Mouse (Mus musculus): ENCODE data around the gene Hmgn2. TPM values are rescaled to one million over a fixed set of nuclear protein-coding genes. Genes with fewer than 3 reads are reported as not detected.
"Not testable (repeated sequence)": the region's sequence is repeated elsewhere in the genome, so short reads cannot be mapped to it uniquely, and the experiment has no call there.

Gene Hmgn2
- polyA plus RNA-seq, 1 experiment: 96.2 TPM

GRCm38 (mm10) chr4:134001710-134002109 lies 33.3 kb upstream of the Hmgn2 start:
- no peak for DNase-seq
- H3K27ac ChIP-seq (ENCODE audit: control insufficient read depth, insufficient read depth, low read length): no peak overlapping the region
- no peak for TF ChIP-seq CTCF (IDR thresholded peaks at IDR 0.05; ENCODE audit: borderline replicate concordance, control insufficient read depth, extremely low read depth, insufficient read depth, low read length, poor library complexity)
- no peak for TF ChIP-seq POLR2A (IDR thresholded peaks at IDR 0.05; ENCODE audit: control insufficient read depth, extremely low read depth, insufficient read depth, low read length, poor library complexity)
- H3K36me3 ChIP-seq (ENCODE audit: control insufficient read depth, insufficient read depth, low read length): no peaks in the 10 kb centered on the region
- 83% methylated on average over 10 of the region's 10 CpGs for WGBS
- no peaks in the 10 kb centered on the region for H3K4me1 ChIP-seq (replicated peaks; ENCODE audit: control insufficient read depth, insufficient read depth, low read length)
- no peaks in the 10 kb centered on the region for H3K27me3 ChIP-seq (ENCODE audit: control insufficient read depth, insufficient read depth, low read length)
- no peak overlapping the region for H3K4me3 ChIP-seq (ENCODE audit: control insufficient read depth, insufficient read depth, low read length)

GRCm38 (mm10) chr4:134000466-134001438 lies 32.3 kb upstream of the Hmgn2 start, which contains the start of gene Dhdds:
Dhdds (minus strand) TSS chr4:134000918.
- H3K36me3 ChIP-seq (ENCODE audit: control insufficient read depth, insufficient read depth, low read length): peaks cover 8% of the 10 kb centered on the region; the same call in 1 of the 2 replicates
- 2% methylated on average over 49 of the region's 49 CpGs for WGBS
- DNase-seq: peak; percentile 92
- H3K27ac ChIP-seq (ENCODE audit: control insufficient read depth, insufficient read depth, low read length): no peak within 1 kb of the TSS
- H3K27me3 ChIP-seq (ENCODE audit: control insufficient read depth, insufficient read depth, low read length): no peaks in the 10 kb centered on the region
- no peaks in the 10 kb centered on the region for H3K4me1 ChIP-seq (replicated peaks; ENCODE audit: control insufficient read depth, insufficient read depth, low read length)
- peak within 1 kb of the TSS; percentile 79 for H3K4me3 ChIP-seq (ENCODE audit: control insufficient read depth, insufficient read depth, low read length)
- TF ChIP-seq POLR2A (IDR thresholded peaks at IDR 0.05; ENCODE audit: control insufficient read depth, extremely low read depth, insufficient read depth, low read length, poor library complexity) (peak; percentile 52; the same call in 1 of the 2 replicates), CTCF (IDR thresholded peaks at IDR 0.05; ENCODE audit: borderline replicate concordance, control insufficient read depth, extremely low read depth, insufficient read depth, low read length, poor library complexity) (peak; percentile 73)

- TF ChIP-seq POLR2A (IDR thresholded peaks at IDR 0.05; ENCODE audit: control insufficient read depth, extremely low read depth, insufficient read depth, low read length, poor library complexity): no peak
- TF ChIP-seq CTCF (IDR thresholded peaks at IDR 0.05; ENCODE audit: borderline replicate concordance, control insufficient read depth, extremely low read depth, insufficient read depth, low read length, poor library complexity): no peak
- WGBS: 96% methylated on average over 8 of the region's 8 CpGs
- Histone ChIP-seq H3K27me3 (ENCODE audit: control insufficient read depth, insufficient read depth, low read length) (no peaks in the 10 kb centered on the region), H3K36me3 (ENCODE audit: control insufficient read depth, insufficient read depth, low read length) (peaks cover 23% of the 10 kb centered on the region; the same call in 1 of the 2 replicates), H3K4me3 (ENCODE audit: control insufficient read depth, insufficient read depth, low read length) (no peak overlapping the region), H3K27ac (ENCODE audit: control insufficient read depth, insufficient read depth, low read length) (no peak overlapping the region), H3K4me1 (replicated peaks; ENCODE audit: control insufficient read depth, insufficient read depth, low read length) (no peaks in the 10 kb centered on the region)
- DNase-seq: no peak
Observed at GRCm38 (mm10) chr4:133994697-133995096, 26.2 kb upstream of the Hmgn2 start.

- Histone ChIP-seq H3K27ac (ENCODE audit: control insufficient read depth, insufficient read depth, low read length) (no peak overlapping the region), H3K4me1 (replicated peaks; ENCODE audit: control insufficient read depth, insufficient read depth, low read length) (no peaks in the 10 kb centered on the region), H3K4me3 (ENCODE audit: control insufficient read depth, insufficient read depth, low read length) (no peak overlapping the region), H3K27me3 (ENCODE audit: control insufficient read depth, insufficient read depth, low read length) (no peaks in the 10 kb centered on the region), H3K36me3 (ENCODE audit: control insufficient read depth, insufficient read depth, low read length) (peaks cover 32% of the 10 kb centered on the region)
- DNase-seq: no peak
- TF ChIP-seq CTCF (IDR thresholded peaks at IDR 0.05; ENCODE audit: borderline replicate concordance, control insufficient read depth, extremely low read depth, insufficient read depth, low read length, poor library complexity) (no peak), POLR2A (IDR thresholded peaks at IDR 0.05; ENCODE audit: control insufficient read depth, extremely low read depth, insufficient read depth, low read length, poor library complexity) (no peak)
- 84% methylated on average over 13 of the region's 13 CpGs for WGBS
Observed at GRCm38 (mm10) chr4:133991087-133991660, 22.7 kb upstream of the Hmgn2 start.

- no peak for DNase-seq
- H3K36me3 ChIP-seq (ENCODE audit: control insufficient read depth, insufficient read depth, low read length): peaks cover 28% of the 10 kb centered on the region
- H3K27ac ChIP-seq (ENCODE audit: control insufficient read depth, insufficient read depth, low read length): no peak overlapping the region
- H3K27me3 ChIP-seq (ENCODE audit: control insufficient read depth, insufficient read depth, low read length): no peaks in the 10 kb centered on the region
- TF ChIP-seq POLR2A (IDR thresholded peaks at IDR 0.05; ENCODE audit: control insufficient read depth, extremely low read depth, insufficient read depth, low read length, poor library complexity): no peak
- no peak for TF ChIP-seq CTCF (IDR thresholded peaks at IDR 0.05; ENCODE audit: borderline replicate concordance, control insufficient read depth, extremely low read depth, insufficient read depth, low read length, poor library complexity)
- no peaks in the 10 kb centered on the region for H3K4me1 ChIP-seq (replicated peaks; ENCODE audit: control insufficient read depth, insufficient read depth, low read length)
- WGBS: 86% methylated on average over 4 of the region's 4 CpGs
- H3K4me3 ChIP-seq (ENCODE audit: control insufficient read depth, insufficient read depth, low read length): no peak overlapping the region
Observed at GRCm38 (mm10) chr4:133990035-133990434, 21.6 kb upstream of the Hmgn2 start.

GRCm38 (mm10) chr4:133988289-133988688 lies 19.8 kb upstream of the Hmgn2 start:
- not testable (repeated sequence) for H3K27ac ChIP-seq (ENCODE audit: control insufficient read depth, insufficient read depth, low read length); H3K27me3 ChIP-seq (ENCODE audit: control insufficient read depth, insufficient read depth, low read length); DNase-seq; H3K4me3 ChIP-seq (ENCODE audit: control insufficient read depth, insufficient read depth, low read length); H3K4me1 ChIP-seq (replicated peaks; ENCODE audit: control insufficient read depth, insufficient read depth, low read length)
- 98% methylated on average over 8 of the region's 8 CpGs for WGBS
- H3K36me3 ChIP-seq (ENCODE audit: control insufficient read depth, insufficient read depth, low read length): peaks cover 18% of the 10 kb centered on the region
